8 mouse cellular contexts compared by ENCODE assay signal in genomic region chr4:124714545-124715481, GRCm38 (mm10). TPM values are rescaled to one million over a fixed set of nuclear protein-coding genes. Genes with fewer than 3 reads are reported as not detected.
DNase-seq lines count a peak whose midpoint lies in the region; ATAC-seq lines count a peak whose summit lies in the region.

Sf3a3 (plus strand) TSS chr4:124714776.

- no peaks in the 10 kb centered on the region for H3K27me3 ChIP-seq in heart, embryonic 13.5 days (replicated peaks)
- H3K27me3 ChIP-seq in liver, embryonic 13.5 days = no peaks in the 10 kb centered on the region
- H3K27me3 ChIP-seq in stomach, embryonic 16.5 days (ENCODE audit: control insufficient read depth, insufficient read depth, low read length) = no peaks in the 10 kb centered on the region

- DNase-seq in CD4-positive, CD25-positive, alpha-beta regulatory T cell, adult 2 months (ENCODE audit: low read depth, low spot score) = peak; percentile 98
- peak; percentile 67 for DNase-seq in fat pad, adult 2 months (ENCODE audit: extremely low read depth, low read depth, low spot score)
- peak; percentile 96 for DNase-seq in kidney, postnatal 14 days
- DNase-seq in liver, embryonic 13.5 days = peak; percentile 89
- DNase-seq in neural tube, embryonic 10.5 days (ENCODE audit: extremely low spot score, low spot score) = peak; percentile 96

- peak within 1 kb of the TSS; percentile 90 for H3K4me2 ChIP-seq in heart, embryonic 13.5 days
- peak within 1 kb of the TSS; percentile 82 for H3K4me2 ChIP-seq in liver, embryonic 13.5 days
- H3K4me2 ChIP-seq in stomach, embryonic 16.5 days (ENCODE audit: low read depth, low read length) = peak within 1 kb of the TSS; percentile 74

- WGBS in heart, embryonic 13.5 days = under 1% methylated on average over 57 of the region's 57 CpGs
- WGBS in liver, embryonic 13.5 days (ENCODE audit: insufficient replicate concordance) = under 1% methylated on average over 57 of the region's 57 CpGs
- WGBS in stomach, embryonic 16.5 days = under 1% methylated on average over 57 of the region's 57 CpGs

- no peaks in the 10 kb centered on the region for H3K9me3 ChIP-seq in heart, embryonic 13.5 days
- H3K9me3 ChIP-seq in liver, embryonic 13.5 days (replicated peaks) = no peaks in the 10 kb centered on the region
- no peaks in the 10 kb centered on the region for H3K9me3 ChIP-seq in stomach, embryonic 16.5 days (replicated peaks; ENCODE audit: control insufficient read depth, low read length)

- H3K9ac ChIP-seq in heart, embryonic 13.5 days = peak within 1 kb of the TSS; percentile 98
- H3K9ac ChIP-seq in liver, embryonic 13.5 days = peak within 1 kb of the TSS; percentile 96
- H3K9ac ChIP-seq in stomach, embryonic 16.5 days (ENCODE audit: low read length) = peak within 1 kb of the TSS; percentile 91

- ATAC-seq in heart, embryonic 13.5 days (ENCODE audit: extremely low read depth, insufficient number of reproducible peaks, low FRiP score, low TSS enrichment) = peak; percentile 66; the same call in 1 of the 2 replicates
- peak; percentile 85 for ATAC-seq in liver, embryonic 13.5 days (ENCODE audit: low read depth)
- ATAC-seq in stomach, embryonic 16.5 days (ENCODE audit: insufficient read depth, low FRiP score) = peak; percentile 93

- peak within 1 kb of the TSS; percentile 91 for H3K4me3 ChIP-seq in brown adipose tissue, adult 24 weeks (ENCODE audit: insufficient read depth, low read depth, low read length)
- peak within 1 kb of the TSS; percentile 97 for H3K4me3 ChIP-seq in heart, embryonic 13.5 days
- peak within 1 kb of the TSS; percentile 96 for H3K4me3 ChIP-seq in liver, embryonic 13.5 days (replicated peaks)
- H3K4me3 ChIP-seq in stomach, embryonic 16.5 days (replicated peaks; ENCODE audit: low read length) = peak within 1 kb of the TSS; percentile 84

- peak within 1 kb of the TSS; percentile 48 for H3K27ac ChIP-seq in brown adipose tissue, adult 24 weeks (replicated peaks; ENCODE audit: low read depth, low read length)
- H3K27ac ChIP-seq in heart, embryonic 13.5 days (replicated peaks) = peak within 1 kb of the TSS; percentile 71
- H3K27ac ChIP-seq in liver, embryonic 13.5 days = peak within 1 kb of the TSS; percentile 85
- peak within 1 kb of the TSS; percentile 72 for H3K27ac ChIP-seq in stomach, embryonic 16.5 days (ENCODE audit: low read length)

- H3K4me1 ChIP-seq in brown adipose tissue, adult 24 weeks (ENCODE audit: control insufficient read depth, insufficient read depth, insufficient read length, low read length) = no peaks in the 10 kb centered on the region; the same call in 1 of the 2 replicates
- H3K4me1 ChIP-seq in heart, embryonic 13.5 days = peaks cover 26% of the 10 kb centered on the region
- H3K4me1 ChIP-seq in liver, embryonic 13.5 days (replicated peaks) = peaks cover 55% of the 10 kb centered on the region
- H3K4me1 ChIP-seq in stomach, embryonic 16.5 days (ENCODE audit: control insufficient read depth, insufficient read depth, low read length) = peaks cover 16% of the 10 kb centered on the region

- peaks cover 41% of the 10 kb centered on the region for H3K36me3 ChIP-seq in heart, embryonic 13.5 days
- peaks cover 42% of the 10 kb centered on the region for H3K36me3 ChIP-seq in liver, embryonic 13.5 days
- H3K36me3 ChIP-seq in stomach, embryonic 16.5 days (ENCODE audit: control insufficient read depth, insufficient read depth, low read length) = peaks cover 5% of the 10 kb centered on the region; the same call in 1 of the 2 replicates

RNA-seq across cellular contexts. Expression of gene Sf3a3, which starts in this region (rescaled TPM):
- 19.2 and 21.2 TPM in 2 replicates for polyA plus RNA-seq in brown adipose tissue, adult 24 weeks (2012; ENCODE audit: insufficient read depth, insufficient read length, missing spikeins)
- 92.4 and 96.2 TPM in 2 replicates for polyA plus RNA-seq in heart, embryonic 13.5 days (2015; fragmentation: Nextera tagmentation; extraction: Ambion mirVana)
- polyA plus RNA-seq in liver, embryonic 13.5 days (2015; fragmentation: Nextera tagmentation; extraction: Ambion mirVana) = 91.3 and 101 TPM in 2 replicates
- polyA plus RNA-seq in stomach, embryonic 16.5 days (2015; fragmentation: Nextera tagmentation; extraction: Ambion mirVana) = 114 and 118 TPM in 2 replicates

Comparison
In these comparisons a context has a peak if more than half of its experiments do, and no peak if none do; other contexts are left out.
1. Peak in every context shown above with its lines: DNase-seq, ATAC-seq, H3K4me3 ChIP-seq and H3K27ac ChIP-seq.